Mouse (Mus musculus) cerebellum, adult 2 months (tissue): Measurements from ENCODE around the gene Clec4a3.

Experiments used
- CTCF ChIP-seq: fragments of 200-500 bp; IDR thresholded peaks from 2 replicates; pipeline ENCODE4 v1.5.1; 2011; ENCODE audit warnings: low read depth, mild to moderate bottlenecking, control low read depth, low read length, moderate library complexity, borderline replicate concordance; ENCODE audit not compliant: insufficient read depth
- POLR2A ChIP-seq: fragments of 200-500 bp; IDR thresholded peaks from 2 replicates; pipeline ENCODE4 v1.6.1; 2011; ENCODE audit warnings: low read length, control low read depth, borderline replicate concordance; ENCODE audit not compliant: insufficient read depth

DNA sequence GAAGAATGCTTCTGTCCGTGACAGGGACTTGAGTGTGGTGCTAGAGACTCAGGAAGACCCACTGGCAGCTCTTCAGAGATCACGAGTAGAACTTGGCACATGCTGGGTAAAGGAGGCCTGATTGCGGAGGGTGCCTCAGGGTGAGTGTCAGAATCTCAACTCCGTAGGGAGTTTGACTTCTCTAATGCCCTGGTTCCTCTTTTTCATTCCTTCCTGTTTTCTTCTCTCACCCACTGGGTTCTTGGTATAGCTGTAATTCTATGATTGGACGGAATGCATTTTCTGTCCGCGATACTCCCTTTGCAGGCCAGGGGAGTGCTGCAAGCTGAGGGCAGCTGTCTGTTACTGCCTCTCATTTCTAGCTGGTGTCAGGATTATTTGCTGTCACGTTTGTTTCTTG is at the start of gene Clec4a3:
- TF ChIP-seq POLR2A, result no peak
- TF ChIP-seq CTCF, result no peak
